Mouse (Mus musculus) spleen, adult 2 months (tissue): ENCODE data around the gene Hils1.

Experiments used
- CTCF ChIP-seq: fragments of 200-500 bp; IDR thresholded peaks from 2 replicates; pipeline ENCODE4 v1.5.1; 2011; ENCODE audit warnings: mild to moderate bottlenecking, inconsistent platforms; ENCODE audit not compliant: insufficient read depth, insufficient read length, insufficient replicate concordance; ENCODE audit errors: extremely low read depth
- POLR2A ChIP-seq: fragments of 200-500 bp; IDR thresholded peaks from 2 replicates; pipeline ENCODE4 v1.6.1; 2011; ENCODE audit warnings: low read depth, low read length, inconsistent platforms

GRCm38 (mm10) chr11:95006038-95006437 is 38.6 kb downstream of the Hils1 start:
- TF ChIP-seq CTCF (no peak), POLR2A (no peak)
